Mouse (Mus musculus) neural tube, embryonic 14.5 days (tissue): Measurements from ENCODE around the gene Prrc2b. TPM values are rescaled to one million over a fixed set of nuclear protein-coding genes. Genes with fewer than 3 reads are reported as not detected.

Experiments
- ATAC-seq: fragments of 200-750 bp; cut with Nextera tagmentation; 2 replicates; pipeline ENCODE4 v1.8.0; 2017; ENCODE audit warnings: low read depth, mild to moderate bottlenecking, moderate TSS enrichment, moderate library complexity
- H3K27ac ChIP-seq: fragments of 300-500 bp; sonication (generic); 2 replicates; pipeline ENCODE4 v1.5.1; 2014; ENCODE audit warnings: low read depth, mild to moderate bottlenecking, control low read depth, low read length, moderate library complexity, mixed read lengths
- H3K27me3 ChIP-seq: fragments of 300-500 bp; sonication (generic); 2 replicates; pipeline ENCODE4 v1.6.1; 2014; ENCODE audit warnings: low read length; ENCODE audit not compliant: control insufficient read depth, insufficient read depth
- H3K36me3 ChIP-seq: fragments of 300-500 bp; sonication (generic); 2 replicates; pipeline ENCODE4 v1.6.1; 2014; ENCODE audit warnings: low read length, mixed read lengths; ENCODE audit not compliant: control insufficient read depth, insufficient read depth
- H3K4me1 ChIP-seq: fragments of 300-500 bp; sonication (generic); 2 replicates; pipeline ENCODE4 v1.6.1; 2014; ENCODE audit warnings: low read length; ENCODE audit not compliant: control insufficient read depth, insufficient read depth
- H3K4me2 ChIP-seq: fragments of 300-500 bp; sonication (generic); 2 replicates; pipeline ENCODE4 v1.6.1; 2014; ENCODE audit warnings: mild to moderate bottlenecking, low read depth, low read length, control low read depth
- H3K4me3 ChIP-seq: fragments of 300-500 bp; sonication (generic); 2 replicates; pipeline ENCODE4 v1.5.1; 2014; ENCODE audit warnings: low read depth, low read length, control low read depth, mixed read lengths
- H3K9ac ChIP-seq: fragments of 300-500 bp; sonication (generic); replicated peaks from 2 replicates; pipeline ENCODE4 v1.6.1; 2014; ENCODE audit warnings: low read depth, mild to moderate bottlenecking, control low read depth, low read length, mixed read lengths
- H3K9me3 ChIP-seq: fragments of 300-500 bp; sonication (generic); 2 replicates; pipeline ENCODE4 v1.6.1; 2016; ENCODE audit warnings: low read length; ENCODE audit not compliant: control insufficient read depth
- WGBS: fragments of 180-500 bp; shearing (Covaris S2); extraction: QIAGEN DNeasy Blood & Tissue Kit; methylation state at CpG from one replicate; pipeline ENCODE4 v1.1.7; 2014; 5-methylcytosine and 5-hydroxymethylcytosine counted together
- polyA plus RNA-seq: library from polyadenylated mRNA; unstranded; fragments of >200 nt; fragmentation: Nextera tagmentation; extraction: Ambion mirVana; gene quantifications from 2 replicates; pipeline ENCODE4 v1.2.1, GENCODE M21; 2014

Gene Prrc2b
- polyA plus RNA-seq, 1 experiment from 2014 or later = 101 TPM

DNA sequence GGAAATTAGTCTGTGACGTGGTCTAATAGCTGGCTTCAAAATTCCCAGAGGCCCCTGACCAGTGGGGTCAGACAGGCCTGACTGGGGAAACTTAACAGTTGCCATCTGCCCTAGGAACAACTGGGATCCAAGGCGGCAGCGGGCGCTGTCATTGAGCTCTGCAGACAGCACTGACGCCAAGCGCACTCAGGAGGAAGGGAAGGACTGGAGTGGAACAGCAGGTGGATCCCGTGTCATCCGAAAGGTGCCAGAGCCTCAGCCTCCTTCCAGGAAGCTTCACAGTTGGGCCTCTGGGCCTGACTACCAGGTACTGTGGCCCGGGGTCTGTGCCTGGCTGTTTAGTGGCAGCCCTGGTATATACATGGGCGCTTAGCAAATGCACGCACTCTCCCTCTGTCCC lies 49.8 kb downstream of the Prrc2b start:
- Histone ChIP-seq H3K9me3 (no peaks in the 10 kb centered on the region), H3K36me3 (peaks cover 83% of the 10 kb centered on the region), H3K4me1 (no peaks in the 10 kb centered on the region), H3K27ac (peak overlapping the region; percentile 39; the same call in 1 of the 2 replicates), H3K4me2 (no peak overlapping the region), H3K4me3 (no peak overlapping the region), H3K27me3 (no peaks in the 10 kb centered on the region), H3K9ac (no peak overlapping the region)
- no peak for ATAC-seq
- 89% methylated on average over 11 of the region's 11 CpGs for WGBS

GRCm38 (mm10) chr2:32201527-32201926 lies 50.6 kb downstream of the Prrc2b start:
- peaks cover 85% of the 10 kb centered on the region for H3K36me3 ChIP-seq
- no peaks in the 10 kb centered on the region for H3K4me1 ChIP-seq
- peak; percentile 73; the same call in 1 of the 2 replicates for ATAC-seq
- H3K4me2 ChIP-seq = no peak overlapping the region
- H3K4me3 ChIP-seq = no peak overlapping the region
- 65% methylated on average over 7 of the region's 7 CpGs for WGBS
- no peaks in the 10 kb centered on the region for H3K9me3 ChIP-seq
- no peaks in the 10 kb centered on the region for H3K27me3 ChIP-seq
- no peak overlapping the region for H3K9ac ChIP-seq
- H3K27ac ChIP-seq = no peak overlapping the region

DNA sequence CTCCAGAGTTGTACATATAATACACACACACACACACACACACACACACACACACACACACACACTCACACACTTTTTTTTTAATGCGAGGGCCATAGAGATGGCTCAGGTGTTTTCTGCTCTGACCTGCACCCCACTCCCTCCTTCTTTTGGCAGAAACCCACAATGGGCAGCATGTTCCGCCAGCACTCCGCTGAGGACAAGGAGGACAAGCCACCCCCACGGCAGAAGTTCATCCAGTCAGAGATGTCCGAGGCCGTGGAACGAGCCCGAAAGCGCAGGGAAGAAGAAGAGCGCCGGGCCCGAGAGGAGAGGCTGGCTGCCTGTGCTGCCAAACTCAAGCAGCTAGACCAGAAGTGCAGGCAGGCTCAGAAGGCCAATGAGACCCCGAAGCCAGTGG lies 53.0 kb downstream of the Prrc2b start:
- no peaks in the 10 kb centered on the region for H3K9me3 ChIP-seq
- WGBS = 94% methylated on average over 13 of the region's 13 CpGs
- ATAC-seq = no peak
- H3K27ac ChIP-seq = no peak overlapping the region
- H3K27me3 ChIP-seq = no peaks in the 10 kb centered on the region
- H3K4me1 ChIP-seq = no peaks in the 10 kb centered on the region
- no peak overlapping the region for H3K4me3 ChIP-seq
- H3K36me3 ChIP-seq = peaks cover 88% of the 10 kb centered on the region
- no peak overlapping the region for H3K4me2 ChIP-seq
- H3K9ac ChIP-seq = no peak overlapping the region

DNA sequence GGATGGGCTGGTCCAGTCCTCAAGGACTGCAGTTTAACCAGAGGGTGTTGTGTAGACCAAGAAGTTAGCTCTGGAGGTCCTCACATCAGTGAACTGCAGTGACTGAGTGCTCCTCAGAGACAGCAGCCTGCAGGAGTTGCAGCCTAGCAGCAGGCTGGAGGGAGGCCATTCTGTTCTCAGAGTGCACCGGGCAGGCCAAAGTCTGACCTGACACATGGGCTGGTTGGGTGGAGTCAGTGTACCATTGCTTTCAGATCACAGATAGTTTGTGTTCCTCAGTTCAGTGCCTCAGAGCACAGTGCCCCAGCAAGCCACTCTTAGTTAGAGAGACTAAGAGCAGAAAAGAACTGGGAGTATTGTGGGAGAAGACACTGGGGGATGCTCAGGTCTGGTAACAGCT lies 56.8 kb downstream of the Prrc2b start:
- Histone ChIP-seq H3K27ac (no peak overlapping the region), H3K4me2 (no peak overlapping the region), H3K4me1 (no peaks in the 10 kb centered on the region), H3K9ac (no peak overlapping the region), H3K9me3 (no peaks in the 10 kb centered on the region), H3K4me3 (no peak overlapping the region), H3K36me3 (peaks cover 89% of the 10 kb centered on the region), H3K27me3 (no peaks in the 10 kb centered on the region)
- no peak for ATAC-seq
- 100% methylated on average over 1 of the region's 1 CpGs for WGBS

- Histone ChIP-seq H3K4me3 (no peak overlapping the region), H3K4me1 (no peaks in the 10 kb centered on the region), H3K9ac (no peak overlapping the region), H3K9me3 (no peaks in the 10 kb centered on the region), H3K4me2 (no peak overlapping the region), H3K27me3 (no peaks in the 10 kb centered on the region), H3K36me3 (peaks cover 97% of the 10 kb centered on the region), H3K27ac (no peak overlapping the region)
- 92% methylated on average over 8 of the region's 8 CpGs for WGBS
- no peak for ATAC-seq
Observed at GRCm38 (mm10) chr2:32211689-32212088, 60.8 kb downstream of the Prrc2b start.

GRCm38 (mm10) chr2:32213000-32213399 lies 62.1 kb downstream of the Prrc2b start:
- H3K4me2 ChIP-seq = no peak overlapping the region
- no peaks in the 10 kb centered on the region for H3K9me3 ChIP-seq
- 61% methylated on average over 10 of the region's 10 CpGs for WGBS
- peaks cover 97% of the 10 kb centered on the region for H3K36me3 ChIP-seq
- 0 out of 2 replicates have a peak overlapping the region, but pooled peaks have one; percentile 10 for H3K27ac ChIP-seq
- H3K4me1 ChIP-seq = no peaks in the 10 kb centered on the region
- H3K4me3 ChIP-seq = no peak overlapping the region
- H3K9ac ChIP-seq = no peak overlapping the region
- H3K27me3 ChIP-seq = no peaks in the 10 kb centered on the region
- ATAC-seq = no peak

- H3K9ac ChIP-seq = no peak overlapping the region
- H3K4me3 ChIP-seq = no peak overlapping the region
Observed at GRCm38 (mm10) chr2:32215576-32215975, 64.7 kb downstream of the Prrc2b start.

GRCm38 (mm10) chr2:32216506-32216905 lies 65.6 kb downstream of the Prrc2b start:
- ATAC-seq = no peak
- Histone ChIP-seq H3K9me3 (no peaks in the 10 kb centered on the region), H3K36me3 (peaks cover 99% of the 10 kb centered on the region), H3K27ac (no peak overlapping the region), H3K4me2 (no peak overlapping the region), H3K27me3 (no peaks in the 10 kb centered on the region), H3K4me3 (no peak overlapping the region), H3K4me1 (no peaks in the 10 kb centered on the region), H3K9ac (no peak overlapping the region)
- WGBS = 91% methylated on average over 10 of the region's 10 CpGs

More at GRCm38 (mm10) chr2:32215576-32215975, 64.7 kb downstream of the Prrc2b start:
- 91% methylated on average over 10 of the region's 10 CpGs for WGBS
- no peaks in the 10 kb centered on the region for H3K4me1 ChIP-seq
- H3K27me3 ChIP-seq = no peaks in the 10 kb centered on the region
- H3K27ac ChIP-seq = no peak overlapping the region
- H3K4me2 ChIP-seq = no peak overlapping the region
- no peaks in the 10 kb centered on the region for H3K9me3 ChIP-seq
- H3K36me3 ChIP-seq = peaks cover 97% of the 10 kb centered on the region
- no peak for ATAC-seq

GRCm38 (mm10) chr2:32217656-32218055 lies 66.8 kb downstream of the Prrc2b start:
- no peaks in the 10 kb centered on the region for H3K27me3 ChIP-seq
- no peaks in the 10 kb centered on the region for H3K4me1 ChIP-seq
- H3K4me2 ChIP-seq = no peak overlapping the region
- peaks cover 99% of the 10 kb centered on the region for H3K36me3 ChIP-seq
- H3K4me3 ChIP-seq = no peak overlapping the region
- H3K9me3 ChIP-seq = no peaks in the 10 kb centered on the region
- 89% methylated on average over 8 of the region's 8 CpGs for WGBS
- no peak overlapping the region for H3K9ac ChIP-seq
- no peak for ATAC-seq
- no peak overlapping the region for H3K27ac ChIP-seq
